1 mouse cellular context compared by ENCODE assay signal in genomic region chr9:107950460-107951355, GRCm38 (mm10).
TF ChIP-seq lines count a peak whose summit lies in the region.

No protein-coding gene starts in this region.

TF ChIP-seq in MEL, 35 proteins besides CTCF, POLR2A, EP300 and RAD21:
- peak; percentile 90 for TF ChIP-seq ZMIZ1 (IDR thresholded peaks at IDR 0.05; ENCODE audit: low read depth, low read length)
- TF ChIP-seq NELFE (IDR thresholded peaks at IDR 0.05; ENCODE audit: low read depth, low read length): peak; percentile 95
- no peak for TF ChIP-seq JUND (IDR thresholded peaks at IDR 0.05; ENCODE audit: low read depth, low read length)
- 0 out of 2 replicates have a peak, but pooled peaks have one; percentile 18 for TF ChIP-seq MEF2A (IDR thresholded peaks at IDR 0.05; ENCODE audit: extremely low read depth, insufficient replicate concordance, low read depth, low read length, poor library complexity, severe bottlenecking)
- no peak for TF ChIP-seq UBTF (IDR thresholded peaks at IDR 0.05; ENCODE audit: borderline replicate concordance, insufficient read depth, low read depth, low read length)
- no peak for TF ChIP-seq ZNF384 (IDR thresholded peaks at IDR 0.05; ENCODE audit: low read depth, low read length)
- peak; percentile 72; the same call in 1 of the 2 replicates for TF ChIP-seq KAT2A (conservative IDR thresholded peaks at IDR 0.05; ENCODE audit: low read depth, low read length)
- no peak for TF ChIP-seq CHD1 (IDR thresholded peaks at IDR 0.05; ENCODE audit: low read depth, low read length)
- no peak for TF ChIP-seq NRF1 (IDR thresholded peaks at IDR 0.05; ENCODE audit: insufficient read depth, low read depth, low read length, poor library complexity, severe bottlenecking)
- TF ChIP-seq SIN3A (IDR thresholded peaks at IDR 0.05; ENCODE audit: low read length): peak; percentile 98
- no peak for TF ChIP-seq GABPA (IDR thresholded peaks at IDR 0.05; ENCODE audit: low read depth, low read length)
- no peak for TF ChIP-seq ZC3H11A (IDR thresholded peaks at IDR 0.05; ENCODE audit: low read depth, low read length)
- peak; percentile 58 for TF ChIP-seq TCF12 (IDR thresholded peaks at IDR 0.05; ENCODE audit: low read depth, low read length)
- peak; percentile 43; the same call in 1 of the 2 replicates for TF ChIP-seq ETS1 (IDR thresholded peaks at IDR 0.05; ENCODE audit: low read depth, low read length)
- TF ChIP-seq MAFK (IDR thresholded peaks at IDR 0.05; ENCODE audit: borderline replicate concordance, low read depth, low read length): no peak
- peak; percentile 91 for TF ChIP-seq MAX (IDR thresholded peaks at IDR 0.05; ENCODE audit: low read length)
- 0 out of 2 replicates have a peak, but pooled peaks have one; percentile 4 for TF ChIP-seq SMC3 (IDR thresholded peaks at IDR 0.05; ENCODE audit: low read depth, low read length)
- peak; percentile 91 for TF ChIP-seq MXI1 (IDR thresholded peaks at IDR 0.05; ENCODE audit: low read depth, low read length)
- no peak for TF ChIP-seq TAL1 (IDR thresholded peaks at IDR 0.05; ENCODE audit: low read length)
- peak; percentile 86 for TF ChIP-seq TBP (IDR thresholded peaks at IDR 0.05; ENCODE audit: low read depth, low read length)
- no peak for TF ChIP-seq BHLHE40 (IDR thresholded peaks at IDR 0.05; ENCODE audit: borderline replicate concordance, low read depth, low read length)
- peak; percentile 91 for TF ChIP-seq POLR2AphosphoS2 (IDR thresholded peaks at IDR 0.05; ENCODE audit: low read length)
- TF ChIP-seq USF1 (IDR thresholded peaks at IDR 0.05; ENCODE audit: low read depth, low read length): no peak
- no peak for TF ChIP-seq USF2 (IDR thresholded peaks at IDR 0.05; ENCODE audit: borderline replicate concordance in 1 of 2, insufficient read depth in 1 of 2, low read depth in 1 of 2, low read length in 2 of 2)
- TF ChIP-seq MYB (IDR thresholded peaks at IDR 0.05; ENCODE audit: low read depth, low read length): no peak
- TF ChIP-seq ELF1 (IDR thresholded peaks at IDR 0.05; ENCODE audit: low read depth, low read length): peak; percentile 88
- peak; percentile 84 for TF ChIP-seq GATA1 (IDR thresholded peaks at IDR 0.05; ENCODE audit: low read depth, low read length)
- TF ChIP-seq MAZ (IDR thresholded peaks at IDR 0.05; ENCODE audit: low read depth, low read length): 0 out of 2 replicates have a peak, but pooled peaks have one; percentile 54
- no peak for TF ChIP-seq ZKSCAN1 (IDR thresholded peaks at IDR 0.05; ENCODE audit: low read depth, low read length)
- no peak for TF ChIP-seq POLR2AphosphoS5 (IDR thresholded peaks at IDR 0.05; ENCODE audit: borderline replicate concordance, low read depth, low read length)
- TF ChIP-seq RCOR1 (IDR thresholded peaks at IDR 0.05; ENCODE audit: low read depth, low read length): no peak
- peak; percentile 72; the same call in 1 of the 2 replicates for TF ChIP-seq MYC (IDR thresholded peaks at IDR 0.05; ENCODE audit: low read depth, low read length)
- peak; percentile 94 for TF ChIP-seq E2F4 (IDR thresholded peaks at IDR 0.05; ENCODE audit: borderline replicate concordance, low read depth, low read length)
- TF ChIP-seq CHD2 (IDR thresholded peaks at IDR 0.05; ENCODE audit: low read length): peak; percentile 37
- peak; percentile 91 for TF ChIP-seq HCFC1 (IDR thresholded peaks at IDR 0.05; ENCODE audit: low read depth, low read length)
